Mouse (Mus musculus): ENCODE results near the gene Htr1f. TPM values are rescaled to one million over a fixed set of nuclear protein-coding genes. Genes with fewer than 3 reads are reported as not detected.

The Htr1f gene
- total RNA-seq, 2 experiments from 2014 or later: not detected

DNA sequence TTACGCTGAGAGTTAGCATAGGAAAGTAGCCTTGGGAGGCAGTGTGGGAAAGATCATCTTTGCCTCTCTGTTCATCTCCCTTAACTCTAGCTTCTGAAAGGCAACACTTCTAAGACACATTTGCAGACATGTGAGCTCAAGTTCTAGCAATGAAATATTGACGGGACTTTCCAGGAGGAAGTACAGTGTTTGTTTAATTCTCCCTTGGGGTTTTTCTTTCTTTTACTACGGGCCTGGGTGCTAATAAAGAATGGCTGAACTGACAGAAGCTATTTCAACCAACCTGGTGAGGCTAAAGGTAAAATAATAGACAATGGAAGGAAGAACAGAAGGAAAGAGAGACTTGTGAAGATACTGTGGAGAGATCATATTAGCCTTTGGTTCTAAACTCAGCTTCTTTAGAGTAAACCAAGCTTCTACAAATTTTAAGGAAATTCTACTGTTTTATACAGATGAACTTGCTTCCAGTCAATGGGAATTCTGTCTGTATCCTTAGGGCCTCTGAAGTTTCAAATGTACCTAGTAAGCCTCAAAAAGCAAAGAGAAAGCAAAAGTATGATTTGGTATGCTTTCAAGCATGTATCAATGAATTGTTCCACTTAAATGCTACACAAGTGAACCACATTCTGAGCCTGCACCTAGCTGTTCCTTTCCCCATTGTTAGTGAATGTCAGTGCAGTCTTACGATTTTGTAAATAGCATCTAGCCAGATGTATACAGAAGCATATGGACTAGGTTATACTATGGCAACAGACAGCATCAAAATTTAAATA, 131.9 kb downstream of the Htr1f start:
- no peak for DNase-seq (ENCODE audit: low spot score)
- intact Hi-C loops (cut with DNase I): no loop called here

DNA sequence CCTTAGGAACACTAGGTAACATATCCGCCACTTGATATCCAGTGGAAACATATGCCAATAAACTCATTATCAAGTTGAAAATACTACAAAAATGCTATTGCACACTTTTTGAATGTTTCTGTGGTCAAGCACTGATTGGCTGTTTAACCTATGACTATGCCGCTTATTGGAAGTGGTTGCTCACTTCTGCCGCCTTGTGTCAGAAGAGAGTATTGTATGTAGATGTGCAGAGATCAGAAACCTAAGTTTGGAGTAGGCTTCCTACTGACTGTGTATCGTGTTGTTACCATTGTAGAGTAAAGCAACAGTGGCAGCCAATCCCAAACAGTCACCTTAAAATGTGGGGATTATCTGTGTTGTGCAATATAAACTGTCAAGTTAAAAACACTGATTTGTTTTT, 144.0 kb downstream of the Htr1f start:
- no peak for DNase-seq (ENCODE audit: low spot score)
- intact Hi-C loops (cut with DNase I): loop anchor here (10.0 kb wide), 1 partner anchor 207 kb away; no protein-coding TSS in a partner anchor

DNA sequence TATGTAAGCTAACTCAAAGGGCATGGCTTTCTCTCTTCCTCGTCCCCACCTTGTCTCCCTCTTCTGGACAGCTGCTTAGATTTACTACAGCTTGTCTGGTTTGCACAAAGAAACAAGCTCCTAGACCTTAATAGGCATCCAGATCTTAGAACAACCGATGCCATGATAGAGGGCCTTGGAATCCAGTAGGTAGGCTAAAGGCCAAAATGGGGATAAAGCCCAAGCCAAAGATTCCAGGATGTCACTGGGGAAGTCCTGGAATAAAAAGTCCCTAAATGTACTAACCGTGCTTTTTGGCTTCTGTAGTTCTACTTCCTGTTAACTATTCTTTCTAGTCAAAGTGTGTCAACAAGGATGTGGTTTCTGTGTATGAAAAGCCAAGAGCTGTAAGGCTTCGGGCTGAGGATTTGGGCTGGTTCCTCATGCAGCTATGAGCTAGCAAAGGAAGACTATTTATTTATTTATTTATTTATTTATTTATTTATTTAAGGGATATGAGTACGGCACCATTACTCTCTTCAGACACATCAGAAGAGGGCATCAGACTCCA, 163.9 kb downstream of the Htr1f start:
- no peak for DNase-seq (ENCODE audit: low spot score)
- intact Hi-C loops (cut with DNase I): no loop called here

DNA sequence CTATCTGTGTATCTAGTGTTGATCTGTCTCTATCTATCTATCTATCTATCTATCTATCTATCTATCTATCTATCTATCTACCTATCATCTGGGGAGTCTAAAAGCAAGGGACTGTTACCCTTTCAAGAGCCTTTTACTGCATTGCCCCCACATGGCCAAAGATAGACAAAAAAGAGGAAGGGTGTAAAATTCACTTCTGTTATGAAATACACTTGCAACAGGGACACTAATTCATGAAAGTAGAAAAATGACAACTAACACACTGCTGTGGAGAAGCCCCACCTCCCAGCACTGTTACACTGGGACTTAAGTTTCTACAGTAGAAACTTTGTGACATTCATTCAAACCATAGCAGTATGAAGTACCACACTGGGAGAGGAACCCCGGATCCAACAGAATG, 170.9 kb downstream of the Htr1f start:
- no peak for DNase-seq (ENCODE audit: low spot score)
- intact Hi-C loops (cut with DNase I): no loop called here

DNA sequence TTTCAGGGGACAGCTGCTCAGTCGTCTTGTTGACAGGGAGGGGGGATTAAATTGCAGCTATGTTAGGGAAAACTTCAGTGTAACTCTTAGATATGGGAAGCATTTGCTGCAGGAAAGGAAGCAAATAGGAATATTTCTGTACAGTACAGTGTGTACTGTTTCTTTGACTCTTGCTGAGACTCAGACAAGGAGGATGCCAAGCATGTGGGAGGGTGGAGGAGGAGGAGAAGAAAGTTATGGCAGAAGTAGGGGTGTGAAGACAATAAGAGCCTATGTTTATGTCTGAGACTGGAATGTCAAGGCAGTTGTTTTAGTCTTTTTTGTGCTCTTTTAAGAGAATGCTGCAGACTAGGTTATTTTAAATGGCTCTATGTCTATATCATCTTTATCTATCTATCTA, 171.6 kb downstream of the Htr1f start:
- no peak for DNase-seq (ENCODE audit: low spot score)
- intact Hi-C loops (cut with DNase I): no loop called here

DNA sequence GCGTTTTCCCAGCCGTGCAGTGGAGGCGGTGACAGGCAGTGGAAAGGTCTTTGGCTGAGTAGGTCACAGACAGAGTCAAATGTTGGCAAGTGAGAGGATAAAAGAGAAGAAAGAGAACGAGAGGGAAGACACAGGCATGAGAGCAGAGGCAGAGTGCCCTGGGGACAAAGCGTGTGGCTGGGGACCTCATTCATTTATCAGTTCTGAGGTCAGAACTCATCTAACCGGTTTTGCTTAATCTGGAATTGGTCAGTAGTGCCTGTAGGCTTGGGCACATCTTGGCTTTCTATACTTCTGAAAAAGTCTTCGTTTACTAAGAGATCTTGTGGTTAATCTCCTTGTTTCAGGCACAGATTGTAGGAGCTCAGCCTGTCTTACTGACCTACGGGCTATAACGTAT, 182.2 kb downstream of the Htr1f start:
- intact Hi-C loops (cut with DNase I): no loop called here
- no peak for DNase-seq (ENCODE audit: low spot score)

DNA sequence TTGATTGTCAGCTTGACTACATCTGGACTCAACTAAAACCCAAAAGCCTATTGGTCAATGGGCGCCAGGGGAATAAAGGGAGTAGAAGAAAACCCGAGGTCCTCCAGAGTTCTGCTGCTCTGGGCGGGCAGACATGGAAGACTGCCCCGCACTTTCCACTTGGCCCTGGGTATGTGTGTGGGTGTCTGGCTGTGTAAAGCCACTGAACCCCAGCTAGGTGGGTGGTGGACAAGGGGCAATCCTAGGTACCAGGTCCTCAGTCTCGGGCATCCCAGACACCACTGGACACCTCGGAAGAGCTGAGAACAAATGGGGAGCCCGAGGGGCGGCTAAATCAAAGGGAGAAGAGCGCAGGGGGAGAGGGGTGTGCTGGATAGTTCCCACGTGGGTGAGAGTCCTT, 196.9 kb downstream of the Htr1f start:
- intact Hi-C loops (cut with DNase I): loop anchor here (5.0 kb wide), 1 partner anchor 589 kb away; no protein-coding TSS in a partner anchor

DNA sequence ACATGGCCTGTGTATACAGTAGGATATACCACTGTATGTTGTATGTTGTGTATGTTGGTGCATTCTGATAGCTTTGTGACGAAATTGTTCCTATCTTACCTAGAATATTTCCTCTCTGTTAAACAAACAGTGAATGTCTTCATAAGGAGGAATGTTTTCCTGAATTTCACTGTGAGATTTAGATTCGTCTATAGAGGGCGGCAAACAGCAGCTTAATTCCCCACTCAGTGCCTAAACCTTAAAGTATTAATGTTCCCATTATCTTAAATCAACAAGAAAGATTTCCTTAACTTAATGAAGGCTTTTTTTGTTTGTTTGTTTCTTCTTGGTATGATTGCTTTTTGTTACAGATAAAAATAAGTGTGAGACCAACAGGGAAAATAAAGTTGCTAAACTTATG, 198.5 kb downstream of the Htr1f start:
- intact Hi-C loops (cut with DNase I): loop anchor here (5.0 kb wide), 1 partner anchor 590 kb away; no protein-coding TSS in a partner anchor
- no peak for DNase-seq (ENCODE audit: low spot score)

More for the DNA sequence above, 196.9 kb downstream of the Htr1f start:
- DNase-seq (ENCODE audit: low spot score): no peak

DNA sequence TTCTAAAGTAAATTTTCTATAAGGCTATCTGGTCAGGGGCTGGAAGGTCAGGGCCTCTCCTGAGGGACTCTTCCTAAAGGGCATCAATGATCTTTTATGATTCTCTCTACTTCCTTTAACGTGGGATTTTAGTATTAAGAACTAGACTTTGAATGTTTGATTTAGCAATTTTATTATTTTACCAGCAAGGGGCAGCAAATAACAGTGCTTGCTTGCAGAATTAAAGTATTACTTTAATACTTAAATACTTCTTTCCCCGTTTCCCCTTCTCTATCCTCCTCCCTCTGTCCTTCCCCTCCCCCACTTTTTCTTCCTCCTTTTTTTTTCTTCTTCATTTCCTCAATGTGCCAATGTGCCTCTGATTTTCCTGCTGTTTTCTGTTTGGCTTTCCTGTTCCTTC, 202.3 kb downstream of the Htr1f start:
- intact Hi-C loops (cut with DNase I): no loop called here
- DNase-seq (ENCODE audit: low spot score): no peak

DNA sequence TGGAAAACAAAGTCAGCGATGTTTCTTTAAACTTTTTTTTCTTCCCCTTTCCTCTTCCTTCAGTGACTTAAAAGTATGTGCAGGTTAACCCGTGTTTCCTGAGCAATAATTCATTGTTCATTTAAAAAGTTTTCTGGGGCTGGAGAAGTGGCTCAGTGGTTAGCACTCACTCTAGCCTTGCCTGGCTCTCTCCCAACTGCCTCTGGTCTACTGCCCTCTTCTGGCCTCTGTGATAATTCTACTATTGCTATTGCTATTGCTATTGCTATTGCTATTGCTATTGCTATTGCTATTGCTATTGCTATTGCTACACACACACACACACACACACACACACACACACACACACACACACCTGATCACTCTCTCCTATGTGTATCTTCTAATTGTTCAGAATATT, 206.6 kb downstream of the Htr1f start:
- intact Hi-C loops (cut with DNase I): loop anchor here (2.0 kb wide), 1 partner anchor 144 kb away; no protein-coding TSS in a partner anchor
- DNase-seq (ENCODE audit: low spot score): no peak

DNA sequence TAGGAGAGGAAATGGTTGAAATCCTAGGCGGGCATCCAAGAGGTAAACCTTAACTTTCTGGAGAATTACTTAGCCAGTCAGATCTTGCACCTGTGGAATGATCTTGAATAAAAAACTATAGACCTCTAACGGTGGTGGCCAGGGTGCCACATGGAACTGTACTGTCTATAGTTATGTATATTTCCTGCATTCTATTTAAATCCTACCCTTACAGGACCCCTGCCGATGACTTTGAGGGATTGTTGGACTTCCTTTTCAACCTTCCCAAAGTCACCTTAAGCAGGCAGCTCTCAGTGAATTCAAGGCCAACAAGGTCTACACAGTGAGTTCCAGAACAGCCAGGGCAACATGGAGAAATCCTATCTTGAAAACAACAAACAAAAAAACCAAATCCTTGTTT, 216.2 kb downstream of the Htr1f start:
- intact Hi-C loops (cut with DNase I): no loop called here
- no peak for DNase-seq (ENCODE audit: low spot score)

DNA sequence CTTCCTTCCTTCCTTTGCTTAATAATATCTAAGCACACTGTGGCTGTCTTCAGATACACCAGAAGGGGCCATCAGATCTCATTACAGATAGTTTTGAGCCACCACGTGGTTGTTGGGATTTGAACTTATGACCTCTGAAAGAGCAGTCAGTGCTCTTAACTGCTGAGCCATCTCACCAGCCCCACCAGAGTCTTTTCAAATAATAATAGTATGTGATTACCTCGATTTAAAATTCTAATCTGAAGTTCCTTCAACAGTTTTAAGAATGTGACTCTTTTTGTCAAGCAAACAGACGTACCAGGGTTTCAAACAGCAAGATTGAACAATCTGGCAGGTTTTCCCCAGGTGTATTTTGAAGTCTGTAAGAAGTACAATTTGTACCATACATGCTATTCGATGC, 220.1 kb downstream of the Htr1f start:
- DNase-seq (ENCODE audit: low spot score): no peak

DNA sequence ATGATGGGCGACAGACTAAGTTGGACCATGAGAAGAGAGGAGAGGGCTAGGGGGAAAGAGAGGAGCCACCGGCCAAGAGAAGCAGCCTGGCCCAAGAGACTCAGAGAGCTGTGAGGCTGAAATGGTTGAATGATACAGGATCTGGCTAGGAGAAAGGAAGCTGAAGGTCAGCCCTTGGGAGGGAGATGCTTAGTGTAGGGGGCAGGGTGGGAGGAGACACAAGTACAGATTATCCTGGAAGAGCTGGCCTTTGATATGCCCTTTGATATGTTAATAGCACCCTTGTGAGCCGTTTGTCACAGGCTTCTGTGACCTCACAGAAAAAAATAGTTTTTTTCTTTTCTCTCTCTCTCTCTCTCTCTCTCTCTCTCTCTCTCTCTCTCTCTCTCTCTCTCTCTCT, 220.5 kb downstream of the Htr1f start:
- no peak for DNase-seq (ENCODE audit: low spot score)
- intact Hi-C loops (cut with DNase I): no loop called here

More for the DNA sequence above, 220.1 kb downstream of the Htr1f start:
- intact Hi-C loops (cut with DNase I): no loop called here

DNA sequence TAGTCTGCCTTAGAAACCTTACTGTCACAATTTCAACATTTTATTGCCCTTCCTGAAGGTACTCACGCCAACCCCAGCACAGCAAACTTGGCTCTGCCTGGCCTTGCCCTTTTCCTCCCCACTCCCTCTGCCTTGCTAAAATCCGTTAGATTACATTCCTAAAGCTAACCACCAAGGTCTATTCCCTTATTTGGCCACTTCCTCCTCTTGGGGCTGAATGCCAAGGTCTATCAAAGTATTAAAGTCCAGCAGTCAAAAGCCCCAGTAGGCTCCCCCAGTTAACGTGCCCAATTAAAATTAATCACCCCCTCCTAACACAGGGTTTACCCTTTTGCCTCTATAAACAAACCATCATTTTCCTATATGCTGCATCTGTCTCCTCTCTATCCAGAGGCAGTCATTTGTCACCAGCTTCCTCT, 221.2 kb downstream of the Htr1f start:
- DNase-seq (ENCODE audit: low spot score): no peak
- intact Hi-C loops (cut with DNase I): no loop called here

DNA sequence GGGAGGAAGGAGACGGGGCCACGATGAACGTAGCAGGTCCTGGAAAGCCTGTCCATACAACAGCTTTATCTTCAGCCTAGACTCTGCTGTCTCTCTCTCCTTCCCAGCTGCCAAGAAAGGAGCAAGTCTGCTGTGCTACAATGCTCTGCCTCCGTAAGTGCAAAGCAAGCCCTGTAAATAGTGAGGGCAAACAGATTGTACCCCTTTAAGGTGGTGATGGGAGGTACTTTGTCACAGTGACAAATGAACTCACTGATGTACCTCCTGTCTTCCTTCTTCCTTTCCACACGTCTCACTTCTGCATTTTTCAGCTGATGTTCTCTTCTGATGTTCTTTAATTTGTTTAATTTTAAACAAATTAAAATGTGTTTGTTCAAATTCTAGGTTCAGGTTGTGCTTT, 221.8 kb downstream of the Htr1f start:
- DNase-seq (ENCODE audit: low spot score): no peak
- intact Hi-C loops (cut with DNase I): no loop called here

DNA sequence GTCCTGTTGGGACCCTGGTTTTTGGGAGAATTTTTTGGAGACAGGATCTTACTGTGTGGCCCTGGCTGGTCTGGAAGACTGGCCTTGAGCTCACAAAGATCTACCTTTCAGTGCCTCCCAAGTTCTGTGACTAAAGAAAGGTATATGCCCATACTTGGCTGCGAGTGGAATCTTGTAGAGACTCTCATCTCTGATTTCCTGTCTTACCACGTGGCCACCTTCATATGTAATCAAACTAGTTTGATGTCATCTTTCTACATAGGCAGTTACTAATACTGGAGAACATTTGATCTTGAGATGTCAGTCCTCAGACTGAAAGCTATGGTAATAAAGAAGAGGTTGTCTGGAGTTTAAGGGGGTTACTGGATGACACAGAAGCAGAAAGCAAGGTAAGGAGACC, 224.2 kb downstream of the Htr1f start:
- intact Hi-C loops (cut with DNase I): no loop called here
- DNase-seq (ENCODE audit: low spot score): no peak

DNA sequence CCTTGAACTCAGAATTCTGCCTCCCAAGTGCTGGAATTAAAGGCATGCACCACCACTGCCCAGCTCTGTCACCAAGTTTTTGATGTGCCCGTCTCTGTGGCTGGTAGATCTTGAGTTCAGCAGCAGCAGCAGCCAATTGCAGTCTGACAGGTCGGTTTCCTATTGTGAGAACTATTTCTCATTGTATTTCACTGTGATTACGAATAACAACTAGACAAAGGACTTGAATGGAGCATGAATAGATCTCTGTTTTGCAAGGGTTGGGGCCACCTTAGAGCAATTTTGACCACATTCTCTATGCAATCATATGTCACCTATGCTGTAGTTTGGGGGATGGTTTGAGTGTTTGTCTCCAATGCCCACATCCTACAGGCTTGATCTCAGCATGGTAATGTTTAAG, 224.7 kb downstream of the Htr1f start:
- intact Hi-C loops (cut with DNase I): no loop called here
- no peak for DNase-seq (ENCODE audit: low spot score)

DNA sequence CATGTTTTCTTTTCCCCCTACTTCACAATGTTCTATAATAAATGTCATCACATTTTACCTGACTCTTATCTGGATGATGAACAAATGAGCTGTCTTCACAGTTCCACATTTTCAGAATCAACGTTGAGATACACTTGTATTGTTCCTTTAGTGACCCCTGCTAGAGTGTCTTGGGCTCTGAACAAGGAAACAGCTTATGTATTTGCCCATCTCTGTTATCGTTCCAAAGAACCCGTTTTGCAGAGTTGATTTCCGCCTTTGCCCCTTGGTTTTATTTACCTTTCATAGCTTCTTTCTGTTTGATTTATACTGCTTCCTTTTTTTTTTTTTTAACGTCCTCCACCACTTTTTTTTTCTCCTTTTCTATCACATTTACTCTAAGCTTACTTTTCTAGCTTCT, 225.9 kb downstream of the Htr1f start:
- intact Hi-C loops (cut with DNase I): no loop called here
- DNase-seq (ENCODE audit: low spot score): no peak

DNA sequence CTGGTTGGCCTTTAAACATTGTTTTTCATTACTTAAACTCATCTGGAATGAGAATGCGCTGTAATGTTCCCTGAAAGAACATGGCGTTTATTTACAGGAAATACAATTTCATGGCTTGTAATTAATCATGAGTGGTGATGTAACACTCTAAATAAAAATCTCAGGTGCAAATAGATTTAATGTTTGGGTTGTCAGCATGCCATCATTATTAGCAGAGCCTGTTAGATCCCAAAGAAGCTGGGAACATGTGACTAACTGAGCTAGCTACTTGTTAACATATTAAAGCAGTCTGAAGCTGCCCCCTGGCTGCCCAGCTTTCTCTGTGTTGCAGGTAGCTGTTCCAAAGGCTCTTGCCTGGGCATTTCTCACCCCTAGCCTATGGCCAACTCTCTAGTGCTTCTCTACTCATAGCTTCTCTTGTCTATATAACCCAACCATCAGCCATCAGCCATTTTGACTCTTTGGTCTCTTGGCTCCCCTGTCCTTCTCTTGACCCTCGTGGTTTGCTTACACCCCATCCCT, 227.0 kb downstream of the Htr1f start:
- intact Hi-C loops (cut with DNase I): no loop called here
- DNase-seq (ENCODE audit: low spot score): no peak

DNA sequence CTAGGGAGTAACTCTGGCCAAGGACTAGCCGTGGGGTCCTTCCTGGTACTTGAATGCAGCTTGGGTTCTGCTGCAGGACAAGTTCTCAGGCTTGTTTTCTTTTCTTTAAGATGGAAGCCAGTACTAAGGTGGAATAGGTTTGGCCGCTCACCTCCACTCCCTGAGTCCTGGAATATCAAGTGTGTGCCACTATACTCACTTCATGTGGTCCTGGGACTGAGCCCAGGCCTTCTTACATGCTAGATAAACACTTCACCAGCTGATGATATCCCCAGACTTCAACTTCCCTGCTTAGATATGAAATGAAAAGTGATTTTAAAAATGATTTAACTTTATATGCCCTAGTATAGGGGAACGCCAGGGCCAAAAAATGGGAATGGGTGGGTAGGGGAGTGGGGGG, 228.3 kb downstream of the Htr1f start:
- intact Hi-C loops (cut with DNase I): no loop called here
- no peak for DNase-seq (ENCODE audit: low spot score)

DNA sequence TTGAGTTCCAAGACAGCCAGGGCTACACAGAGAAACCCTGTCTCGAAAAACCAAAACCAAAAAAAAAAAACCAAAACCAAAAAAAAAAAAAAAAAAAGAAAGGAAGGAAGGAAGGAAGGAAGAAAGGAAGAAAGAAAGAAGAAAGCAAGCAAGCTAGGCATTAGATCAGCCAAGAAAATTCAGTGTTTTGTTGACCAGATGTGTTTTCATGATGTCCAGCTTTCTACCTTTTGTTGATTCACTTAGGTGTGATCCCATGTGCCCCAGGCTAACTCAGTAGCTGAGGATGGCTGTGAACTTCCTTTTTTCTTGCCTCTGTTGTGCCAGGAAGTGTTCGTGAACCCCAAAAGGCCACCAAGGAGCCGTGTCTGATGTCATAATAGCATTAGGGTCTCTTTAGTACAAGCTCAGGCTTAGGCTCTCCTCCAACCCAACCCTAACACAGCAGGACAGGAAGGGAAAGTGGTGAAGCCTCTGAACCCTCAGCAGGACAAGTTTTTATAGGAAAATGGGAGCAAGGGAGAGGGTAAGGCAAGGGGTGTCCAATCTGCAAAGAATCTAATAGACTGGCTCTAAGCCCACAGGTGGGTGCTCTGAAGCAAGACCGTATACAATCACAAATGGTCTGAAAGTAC, 228.9 kb downstream of the Htr1f start:
- intact Hi-C loops (cut with DNase I): no loop called here
- no peak for DNase-seq (ENCODE audit: low spot score)

Data from heart, postnatal 25 days (tissue).